Mouse (Mus musculus): ENCODE results near the gene Sowahb.

The Sowahb gene

GRCm38 (mm10) chr5:93030411-93030810 lies 14.4 kb downstream of the Sowahb start:
- no peak for TF ChIP-seq GATA4 (IDR thresholded peaks at IDR 0.05; ENCODE audit: insufficient replicate concordance, low read length)

GRCm38 (mm10) chr5:93027120-93027675 lies 17.6 kb downstream of the Sowahb start:
- TF ChIP-seq GATA4 (IDR thresholded peaks at IDR 0.05; ENCODE audit: insufficient replicate concordance, low read length), result no peak

GRCm38 (mm10) chr5:93026437-93027119 lies 18.2 kb downstream of the Sowahb start:
- TF ChIP-seq GATA4 (IDR thresholded peaks at IDR 0.05; ENCODE audit: insufficient replicate concordance, low read length), result no peak

GRCm38 (mm10) chr5:93024754-93025280 lies 20.0 kb downstream of the Sowahb start:
- no peak for TF ChIP-seq GATA4 (IDR thresholded peaks at IDR 0.05; ENCODE audit: insufficient replicate concordance, low read length)

GRCm38 (mm10) chr5:93022126-93022797 lies 22.6 kb downstream of the Sowahb start:
- no peak for TF ChIP-seq GATA4 (IDR thresholded peaks at IDR 0.05; ENCODE audit: insufficient replicate concordance, low read length)

GRCm38 (mm10) chr5:93020024-93020666 lies 24.7 kb downstream of the Sowahb start:
- TF ChIP-seq GATA4 (IDR thresholded peaks at IDR 0.05; ENCODE audit: insufficient replicate concordance, low read length), result no peak

GRCm38 (mm10) chr5:93017678-93018077 lies 27.1 kb downstream of the Sowahb start:
- TF ChIP-seq GATA4 (IDR thresholded peaks at IDR 0.05; ENCODE audit: insufficient replicate concordance, low read length), result no peak

GRCm38 (mm10) chr5:93008256-93008655 lies 36.6 kb downstream of the Sowahb start:
- no peak for TF ChIP-seq GATA4 (IDR thresholded peaks at IDR 0.05; ENCODE audit: insufficient replicate concordance, low read length)

GRCm38 (mm10) chr5:93005815-93006341 lies 38.9 kb downstream of the Sowahb start:
- TF ChIP-seq GATA4 (IDR thresholded peaks at IDR 0.05; ENCODE audit: insufficient replicate concordance, low read length), result peak; percentile 36; the same call in 1 of the 2 replicates

GRCm38 (mm10) chr5:93005229-93005814 lies 39.5 kb downstream of the Sowahb start:
- TF ChIP-seq GATA4 (IDR thresholded peaks at IDR 0.05; ENCODE audit: insufficient replicate concordance, low read length), result 0 out of 2 replicates have a peak, but pooled peaks have one; percentile 6

- no peak for TF ChIP-seq GATA4 (IDR thresholded peaks at IDR 0.05; ENCODE audit: insufficient replicate concordance, low read length)
Measured at GRCm38 (mm10) chr5:93002615-93003014, 42.2 kb downstream of the Sowahb start.

- no peak for TF ChIP-seq GATA4 (IDR thresholded peaks at IDR 0.05; ENCODE audit: insufficient replicate concordance, low read length)
Measured at GRCm38 (mm10) chr5:93000774-93001757, 43.8 kb downstream of the Sowahb start.

- no peak for TF ChIP-seq GATA4 (IDR thresholded peaks at IDR 0.05; ENCODE audit: insufficient replicate concordance, low read length)
Measured at GRCm38 (mm10) chr5:93000060-93000459, 44.8 kb downstream of the Sowahb start.
